Mouse (Mus musculus) ES-E14 (cell line): ENCODE measurements at regions not wholly inside any gene's neighbourhood (a gene's known extent, or its start where the extent isn't known, plus 50 kb on each side); places are given as distances from the start of the nearest gene placed in this dataset.

Experiments
- HCFC1 ChIP-seq: IDR thresholded peaks from 2 replicates; pipeline ENCODE4 v1.6.1; 2012; ENCODE audit warnings: low read length, inconsistent platforms, borderline replicate concordance; ENCODE audit not compliant: insufficient read depth
- MAFK ChIP-seq: IDR thresholded peaks from 2 replicates; pipeline ENCODE4 v1.6.1; 2014; ENCODE audit warnings: mild to moderate bottlenecking, low read depth, low read length, inconsistent platforms; ENCODE audit not compliant: insufficient read depth
- ZC3H11A ChIP-seq: IDR thresholded peaks from 2 replicates; pipeline ENCODE4 v1.6.1; 2012; ENCODE audit warnings: low read depth, mild to moderate bottlenecking, inconsistent platforms, low read length, borderline replicate concordance

DNA sequence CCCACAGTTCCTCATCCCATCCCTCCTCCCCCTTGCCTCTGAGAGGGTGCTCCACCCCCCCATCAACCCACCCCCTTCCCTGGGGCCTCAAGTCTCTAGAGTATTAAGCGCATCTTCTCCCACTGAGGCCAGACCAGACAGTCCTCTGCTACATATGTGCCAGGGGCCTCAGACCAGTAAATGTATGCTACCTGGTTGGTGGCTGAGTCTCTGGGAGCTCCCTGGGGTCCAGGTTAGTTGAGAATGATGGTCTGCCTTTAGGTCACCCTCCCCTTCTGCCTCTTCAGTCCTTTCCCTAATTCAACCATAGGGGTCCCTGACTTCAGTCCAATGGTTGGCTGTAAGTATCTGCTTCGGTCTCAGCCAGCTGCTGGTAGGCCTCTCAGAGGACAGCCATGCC is 58.9 kb upstream of the Ubr2 start:
- TF ChIP-seq MAFK (no peak), ZC3H11A (no peak), HCFC1 (no peak)
